Mouse (Mus musculus): ENCODE results near the gene Mst1.

DNA sequence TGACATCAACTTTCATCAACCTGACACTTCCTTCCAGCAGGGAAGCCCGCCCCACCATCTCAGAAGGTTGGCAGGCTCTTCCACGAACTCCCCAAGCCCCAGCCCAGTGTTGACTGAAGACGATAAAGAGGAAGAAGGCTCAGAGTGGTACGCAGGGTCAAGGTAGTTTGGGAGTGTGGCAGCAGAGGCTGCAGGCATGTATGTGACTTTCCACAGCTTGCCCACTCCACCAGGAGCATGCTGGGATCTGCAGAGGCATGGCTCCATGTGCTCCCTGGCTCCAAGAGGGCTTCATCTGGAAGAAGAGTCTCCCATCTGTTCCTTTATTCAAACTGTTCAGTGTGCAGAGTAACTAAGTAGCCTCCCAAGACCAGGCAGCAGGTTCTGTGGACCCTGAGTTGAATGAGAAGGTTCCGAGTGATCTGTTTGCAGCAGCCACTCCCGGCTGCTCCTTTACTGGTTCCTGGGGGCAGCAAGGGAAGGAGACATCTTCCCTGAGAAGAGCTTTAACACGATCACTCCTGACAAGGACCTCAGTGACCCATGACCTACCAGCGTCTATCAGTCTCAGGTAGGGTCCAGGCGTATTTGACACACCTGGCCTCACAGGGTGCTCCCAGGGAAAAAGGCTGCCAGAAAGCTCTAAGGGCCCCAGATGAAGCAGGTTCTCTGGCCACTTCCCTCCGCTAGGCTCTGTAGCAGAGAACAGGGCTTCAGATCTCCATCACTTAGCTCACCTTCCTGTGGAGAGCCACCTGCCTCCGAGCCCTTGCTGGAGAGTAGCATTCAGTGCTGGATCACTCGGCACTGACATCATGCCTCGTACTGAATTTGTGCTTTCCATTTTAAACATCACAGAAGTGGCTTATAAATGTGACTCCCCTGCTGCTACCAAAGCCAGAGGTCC lies 49.1 kb downstream of the Mst1 start:
- TF ChIP-seq CTCF (IDR thresholded peaks at IDR 0.05; ENCODE audit: insufficient read depth, low read depth, low read length): no peak
- no peak for TF ChIP-seq POLR2A (IDR thresholded peaks at IDR 0.05; ENCODE audit: insufficient read depth, low read depth, low read length)

Measured in olfactory bulb, adult 2 months (tissue).